10 mouse cellular contexts compared by ENCODE assay signal in the genomic region with DNA sequence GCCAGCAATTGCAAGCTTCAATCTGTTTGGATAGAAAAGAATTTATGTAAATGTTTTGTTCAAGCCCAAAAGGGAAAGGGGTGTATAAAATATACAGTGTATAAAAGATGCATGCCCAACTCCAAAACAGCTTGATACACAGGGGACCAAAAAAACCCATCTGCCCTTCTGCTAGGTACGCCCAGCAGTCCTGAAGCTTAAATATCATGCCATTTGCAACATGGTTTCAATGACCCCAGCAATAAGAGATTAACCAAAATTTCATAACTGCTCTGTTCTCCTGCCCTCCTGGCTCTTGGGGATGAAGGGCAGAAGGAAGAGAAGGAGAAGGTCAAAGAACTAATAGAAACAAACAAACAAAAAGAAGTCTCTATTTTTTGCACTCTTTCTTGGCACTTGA.
A peak's percentile ranks its signal among the peaks of the same experiment; 100 is the strongest.
DNase-seq lines count a peak whose midpoint lies in the region; ATAC-seq and TF ChIP-seq lines count a peak whose summit lies in the region.
"Had no signal": no experiment of that assay in that cellular context is flagged by ENCODE, and none has a peak within 500 bp of the region (broad histone marks: within the 10 kb centered on the region; RNA-seq: fewer than 3 reads in every experiment).

No protein-coding gene starts in this region.

- H3K4me2 ChIP-seq in heart, embryonic 11.5 days = no peak overlapping the region
- peak overlapping the region; percentile 49 for H3K4me2 ChIP-seq in forebrain, embryonic 12.5 days
- H3K4me2 ChIP-seq in limb, embryonic 13.5 days (replicated peaks) = no peak overlapping the region
- H3K4me2 ChIP-seq in lung, postnatal 0 days (replicated peaks; ENCODE audit: low read depth, low read length) = no peak overlapping the region

- H3K9ac ChIP-seq in heart, embryonic 11.5 days (ENCODE audit: low read depth, low read length) = no peak overlapping the region
- H3K9ac ChIP-seq in forebrain, embryonic 12.5 days = no peak overlapping the region
- H3K9ac ChIP-seq in limb, embryonic 13.5 days = no peak overlapping the region
- no peak overlapping the region for H3K9ac ChIP-seq in lung, postnatal 0 days (replicated peaks; ENCODE audit: low read depth)

- 0 out of 2 replicates have a peak overlapping the region, but pooled peaks have one; percentile 18 for H3K27ac ChIP-seq in heart, embryonic 11.5 days (ENCODE audit: low read depth, low read length)
- peak overlapping the region; percentile 93 for H3K27ac ChIP-seq in forebrain, embryonic 12.5 days
- H3K27ac ChIP-seq in limb, embryonic 13.5 days = peak overlapping the region; percentile 58; the same call in 1 of the 2 replicates
- no peak overlapping the region for H3K27ac ChIP-seq in lung, postnatal 0 days (ENCODE audit: low read length)

- no peaks in the 10 kb centered on the region for H3K9me3 ChIP-seq in heart, embryonic 11.5 days (replicated peaks; ENCODE audit: control insufficient read depth, low read length)
- H3K9me3 ChIP-seq in forebrain, embryonic 12.5 days = no peaks in the 10 kb centered on the region
- H3K9me3 ChIP-seq in limb, embryonic 13.5 days = no peaks in the 10 kb centered on the region
- H3K9me3 ChIP-seq in lung, postnatal 0 days (ENCODE audit: low read length) = no peaks in the 10 kb centered on the region

- no peaks in the 10 kb centered on the region for H3K36me3 ChIP-seq in heart, embryonic 11.5 days (ENCODE audit: control insufficient read depth, insufficient read depth, low read length)
- H3K36me3 ChIP-seq in forebrain, embryonic 12.5 days (replicated peaks) = no peaks in the 10 kb centered on the region
- no peaks in the 10 kb centered on the region for H3K36me3 ChIP-seq in limb, embryonic 13.5 days
- H3K36me3 ChIP-seq in lung, postnatal 0 days (ENCODE audit: insufficient read depth, low read length) = no peaks in the 10 kb centered on the region

- no peak for TF ChIP-seq EP300 in lung, postnatal 0 days (IDR thresholded peaks at IDR 0.05)

- H3K4me1 ChIP-seq in heart, embryonic 11.5 days (ENCODE audit: control insufficient read depth, insufficient read depth, low read length) = peaks cover 35% of the 10 kb centered on the region
- peaks cover 56% of the 10 kb centered on the region for H3K4me1 ChIP-seq in forebrain, embryonic 12.5 days
- peaks cover 49% of the 10 kb centered on the region for H3K4me1 ChIP-seq in limb, embryonic 13.5 days
- H3K4me1 ChIP-seq in lung, postnatal 0 days (ENCODE audit: insufficient read depth, low read depth, low read length) = peaks cover 16% of the 10 kb centered on the region; the same call in 1 of the 2 replicates

- no peak for TF ChIP-seq CTCF in lung, postnatal 0 days (IDR thresholded peaks at IDR 0.05)

- no peaks in the 10 kb centered on the region for H3K27me3 ChIP-seq in heart, embryonic 11.5 days (ENCODE audit: control insufficient read depth, insufficient read depth, low read length)
- H3K27me3 ChIP-seq in forebrain, embryonic 12.5 days = no peaks in the 10 kb centered on the region
- no peaks in the 10 kb centered on the region for H3K27me3 ChIP-seq in limb, embryonic 13.5 days
- no peaks in the 10 kb centered on the region for H3K27me3 ChIP-seq in lung, postnatal 0 days (replicated peaks; ENCODE audit: insufficient read depth, low read length)

- no peak overlapping the region for H3K4me3 ChIP-seq in heart, embryonic 11.5 days (ENCODE audit: low read depth, low read length)
- no peak overlapping the region for H3K4me3 ChIP-seq in forebrain, embryonic 12.5 days (replicated peaks)
- H3K4me3 ChIP-seq in limb, embryonic 13.5 days = no peak overlapping the region
- H3K4me3 ChIP-seq in lung, postnatal 0 days (ENCODE audit: low read depth, low read length) = no peak overlapping the region
- H3K4me3 ChIP-seq: erythroblast, embryonic 14.5 days had no signal

- WGBS in heart, embryonic 11.5 days (ENCODE audit: insufficient replicate concordance) = 74% methylated on average over 1 of the region's 1 CpGs
- WGBS in forebrain, embryonic 12.5 days = 15% methylated on average over 1 of the region's 1 CpGs
- WGBS in limb, embryonic 13.5 days = 69% methylated on average over 1 of the region's 1 CpGs
- WGBS in lung, postnatal 0 days = 54% methylated on average over 1 of the region's 1 CpGs

- DNase-seq in heart, adult 8-10 months (ENCODE audit: low spot score) = no peak
- peak; percentile 10 for DNase-seq in MN1 (ENCODE audit: low spot score)
- no peak for DNase-seq in retina, embryonic 14.5 days (ENCODE audit: low spot score)
- no peak for DNase-seq in left cerebral cortex, adult 11 months (ENCODE audit: low spot score)
- no peak for DNase-seq in lung, postnatal 0 days (ENCODE audit: low spot score)

- ATAC-seq in heart, embryonic 11.5 days (replicated peaks; ENCODE audit: insufficient number of reproducible peaks, low FRiP score, low TSS enrichment) = no peak
- ATAC-seq in forebrain, embryonic 12.5 days (ENCODE audit: low FRiP score) = no peak
- ATAC-seq in limb, embryonic 13.5 days (ENCODE audit: low FRiP score, low read depth) = no peak
- no peak for ATAC-seq in lung, postnatal 0 days
- ATAC-seq: CD4-positive, CD25-positive, alpha-beta regulatory T cell, adult 4 months had no signal
